Mouse (Mus musculus) lung, adult 18-20 months (tissue): Measurements from ENCODE around the gene Pi4kb.
A peak's percentile ranks its signal among the peaks of the same experiment; 100 is the strongest.

ENCODE experiments used
- DNase-seq, 2 experiments: peaks; one replicate each; pipeline ENCODE4 v3.0.0; 2022; ENCODE audit warnings: mixed read lengths in 2 of 2

Gene Pi4kb

DNA sequence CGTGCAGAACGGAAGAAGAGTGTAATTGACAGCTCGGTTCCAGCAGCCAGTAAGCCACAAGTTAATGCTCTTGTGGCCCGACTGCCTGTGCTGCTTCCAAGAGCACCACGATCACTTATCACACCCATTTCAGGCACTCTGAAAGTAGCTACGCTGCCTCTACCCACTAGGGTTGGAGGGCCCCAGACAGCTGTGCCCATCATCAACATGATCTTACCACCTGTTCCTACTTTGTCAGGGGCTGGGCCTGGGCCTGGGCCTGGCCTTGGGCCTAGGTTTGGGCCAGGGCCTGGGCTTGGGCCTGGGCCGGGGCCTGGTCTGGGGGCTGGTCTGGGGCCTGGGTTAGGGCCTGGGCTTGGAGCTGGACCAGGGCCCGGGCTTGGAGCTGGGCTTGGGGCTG is 16.2 kb upstream of the Pi4kb start:
- no peak for DNase-seq

DNA sequence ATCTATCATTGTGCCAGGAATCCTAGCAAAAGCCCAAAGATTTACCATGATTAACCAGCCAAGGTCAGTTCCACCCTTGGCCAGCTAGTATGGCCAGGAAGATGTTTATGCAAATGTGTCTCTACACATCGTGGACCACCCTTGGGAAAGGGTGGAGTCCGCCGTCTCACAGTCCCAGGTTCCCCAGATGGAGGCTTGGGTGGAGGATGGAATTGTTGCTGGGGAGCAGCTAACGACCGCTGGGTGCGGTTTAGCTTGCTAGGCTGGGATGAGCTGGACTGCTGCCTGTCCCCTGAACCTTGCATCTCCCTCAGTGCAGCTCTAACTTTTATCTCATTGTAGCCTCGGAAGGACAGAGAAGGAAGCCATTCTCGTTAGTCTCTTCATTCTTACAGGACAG is 14.7 kb upstream of the Pi4kb start:
- no peak for DNase-seq

DNA sequence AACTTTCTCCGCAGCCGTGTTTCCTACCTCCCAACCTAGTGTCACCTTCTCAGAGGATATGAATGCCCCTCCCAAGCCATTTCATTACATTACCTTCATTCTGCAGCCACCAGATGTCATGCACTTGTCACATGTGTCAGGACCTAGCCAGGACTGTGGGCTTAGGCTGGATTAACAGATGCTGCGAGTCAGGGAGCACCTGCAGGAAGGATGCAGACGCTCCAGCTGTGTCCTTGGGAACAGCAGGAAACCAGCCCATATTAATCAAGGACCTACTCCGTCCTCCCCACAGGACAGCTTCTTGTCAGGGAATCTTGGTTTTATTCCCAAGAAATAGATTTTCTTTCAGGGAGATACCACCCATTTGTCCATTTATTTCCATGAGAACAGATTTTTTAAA is 14.2 kb upstream of the Pi4kb start:
- DNase-seq = no peak

DNA sequence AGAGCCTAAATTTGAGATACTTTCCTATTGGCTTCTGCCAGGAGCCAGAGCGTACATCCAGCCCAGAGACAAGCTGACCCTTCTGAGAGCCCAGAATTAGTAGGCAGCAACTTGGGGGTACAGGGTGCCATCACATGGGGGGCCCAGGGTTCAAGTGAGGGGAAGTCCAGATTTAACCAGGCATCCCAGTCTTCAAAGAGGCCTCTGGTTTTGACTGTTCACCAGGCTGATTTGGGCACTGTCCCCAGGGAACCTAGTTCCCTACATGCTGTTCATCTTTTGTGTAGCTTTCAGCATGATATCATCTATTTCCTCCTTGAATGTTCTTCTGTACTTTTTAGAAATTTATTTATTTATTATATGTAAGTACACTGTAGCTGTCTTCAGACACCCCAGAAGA is 9.5 kb upstream of the Pi4kb start:
- no peak for DNase-seq

DNA sequence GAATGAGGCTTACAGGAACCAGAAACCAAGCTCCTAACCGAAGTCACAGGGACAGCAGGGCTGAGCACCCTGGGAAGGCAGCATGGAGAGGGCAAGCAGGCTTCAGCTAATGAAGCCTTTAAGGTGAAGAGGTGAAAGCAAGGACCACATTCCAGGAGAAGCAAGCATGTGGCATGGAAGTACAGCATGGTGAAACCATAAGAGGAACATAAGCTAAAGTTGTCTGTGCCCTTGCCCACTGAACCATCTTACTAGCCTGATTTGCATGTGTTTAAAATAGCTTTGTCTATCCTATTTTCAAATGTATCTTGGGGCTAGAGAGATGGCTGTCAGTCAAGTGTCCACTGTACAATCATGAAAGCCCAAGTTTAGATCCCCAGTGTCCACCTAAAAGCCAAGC is 8.7 kb upstream of the Pi4kb start:
- no peak for DNase-seq

DNA sequence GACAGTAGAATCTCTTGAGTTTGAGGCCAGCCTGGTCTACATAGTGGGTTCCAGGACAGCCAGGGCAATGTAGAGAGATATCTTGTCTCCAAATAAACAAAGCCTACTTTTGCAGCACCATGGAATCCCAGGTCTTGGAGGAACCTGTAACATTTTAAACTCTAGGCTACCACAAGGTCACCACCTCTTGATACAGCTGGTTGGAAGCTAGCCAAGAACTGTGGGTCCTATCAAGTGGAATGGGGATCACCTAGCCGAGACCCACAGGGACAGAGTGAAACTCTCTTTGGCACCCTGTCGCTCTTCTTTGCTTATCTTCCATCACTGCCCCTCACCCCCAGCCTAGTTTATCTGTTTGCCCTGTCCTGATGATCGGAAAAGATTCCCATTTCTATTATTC is 2.0 kb upstream of the Pi4kb start:
- DNase-seq = no peak

DNA sequence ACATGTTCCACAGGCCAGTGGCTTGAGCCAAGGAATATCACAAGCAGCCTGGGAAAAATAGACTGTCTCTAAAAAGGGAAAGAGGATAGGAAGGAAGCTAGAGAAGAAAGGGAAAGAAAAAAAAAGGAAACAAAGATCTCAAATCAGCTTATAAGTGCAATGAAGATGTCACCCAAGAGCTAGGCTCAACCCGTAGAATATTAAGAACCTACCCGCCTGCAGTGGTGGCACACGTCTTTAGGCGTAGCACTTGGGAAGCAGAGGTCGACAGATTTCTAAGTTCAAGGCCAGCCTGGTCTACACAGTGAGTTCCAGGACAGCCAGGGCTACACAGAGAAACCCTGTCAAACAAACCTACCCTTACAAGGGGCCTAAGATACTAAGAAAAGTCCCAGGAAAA is 911 bp upstream of the Pi4kb start:
- DNase-seq = no peak

DNA sequence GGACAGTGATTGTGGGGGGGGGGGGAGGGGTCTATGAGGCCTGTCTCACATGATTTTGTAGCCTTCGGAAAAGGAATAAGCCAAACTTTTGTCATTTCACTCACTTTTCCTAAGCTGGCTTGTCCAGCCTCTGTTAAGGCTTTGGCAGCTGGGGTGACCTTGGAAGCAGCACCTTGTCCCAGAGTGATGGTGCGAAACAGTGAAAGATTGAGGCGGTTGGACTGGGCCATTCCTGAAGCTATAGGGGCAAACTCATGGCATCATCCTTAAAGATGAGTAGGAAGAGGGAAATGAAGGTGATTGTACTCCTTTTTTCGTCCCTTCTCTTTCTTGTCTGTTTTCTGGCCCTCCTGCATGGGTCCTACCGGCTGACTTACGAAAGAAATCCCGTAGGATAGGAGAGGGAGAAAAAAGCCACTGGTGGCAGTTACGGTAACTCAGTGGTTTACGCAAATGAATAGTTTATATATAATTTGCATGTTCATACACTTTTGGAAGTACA is 454 bp upstream of the Pi4kb start:
- DNase-seq = no peak

DNA sequence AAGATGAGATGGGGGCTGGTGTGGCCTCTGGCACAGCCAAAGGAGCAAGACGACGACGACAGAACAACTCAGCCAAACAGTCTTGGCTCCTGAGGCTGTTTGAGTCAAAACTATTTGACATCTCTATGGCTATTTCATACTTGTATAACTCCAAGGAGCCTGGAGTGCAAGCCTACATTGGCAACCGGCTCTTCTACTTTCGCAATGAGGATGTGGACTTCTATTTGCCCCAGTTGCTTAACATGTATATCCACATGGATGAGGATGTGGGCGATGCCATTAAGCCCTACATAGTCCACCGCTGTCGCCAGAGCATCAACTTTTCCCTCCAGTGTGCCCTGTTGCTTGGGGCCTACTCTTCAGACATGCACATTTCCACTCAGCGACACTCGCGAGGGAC is 9.8 kb downstream of the Pi4kb start:
- peak; percentile 68 to 79 for DNase-seq

DNA sequence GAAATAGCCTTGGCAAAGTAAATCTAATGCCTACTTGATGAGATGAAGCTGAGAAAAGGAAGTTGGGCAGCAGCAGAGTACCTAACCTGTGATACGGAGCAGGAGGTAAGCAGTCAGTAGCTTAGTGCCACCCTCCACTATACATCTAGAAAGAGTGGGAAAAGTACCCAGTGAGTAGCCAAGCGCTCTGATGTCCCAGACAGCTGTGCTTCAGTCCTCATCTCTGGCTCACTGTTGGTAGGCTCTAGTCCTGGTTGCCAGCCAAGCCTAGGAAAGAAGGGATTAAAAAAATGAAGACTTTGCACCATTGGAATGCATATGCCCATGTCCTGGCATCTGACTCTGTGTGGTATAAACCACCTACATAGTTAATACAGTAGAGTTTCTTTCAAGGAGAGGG is 11.0 kb downstream of the Pi4kb start:
- no peak for DNase-seq

DNA sequence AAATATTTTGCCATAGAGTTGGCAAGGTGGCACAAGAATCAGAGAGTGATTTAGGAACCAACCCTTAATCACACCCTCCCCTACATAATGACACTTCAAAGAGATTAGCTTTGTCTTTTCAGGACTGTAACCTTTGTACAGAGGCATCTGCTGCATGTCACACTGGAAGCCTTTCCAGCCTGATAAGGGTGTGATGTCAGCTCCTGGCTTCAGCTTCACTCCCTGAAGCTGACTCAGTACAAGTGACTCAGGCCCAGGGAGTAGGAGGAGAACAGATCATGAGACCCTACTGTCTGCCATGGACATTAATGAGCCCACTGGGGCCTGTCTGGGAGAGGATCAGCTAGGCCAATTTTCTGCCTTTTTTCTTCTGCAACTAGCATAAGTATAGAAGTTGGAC is 13.0 kb downstream of the Pi4kb start:
- DNase-seq = peak; percentile 50 to 60

DNA sequence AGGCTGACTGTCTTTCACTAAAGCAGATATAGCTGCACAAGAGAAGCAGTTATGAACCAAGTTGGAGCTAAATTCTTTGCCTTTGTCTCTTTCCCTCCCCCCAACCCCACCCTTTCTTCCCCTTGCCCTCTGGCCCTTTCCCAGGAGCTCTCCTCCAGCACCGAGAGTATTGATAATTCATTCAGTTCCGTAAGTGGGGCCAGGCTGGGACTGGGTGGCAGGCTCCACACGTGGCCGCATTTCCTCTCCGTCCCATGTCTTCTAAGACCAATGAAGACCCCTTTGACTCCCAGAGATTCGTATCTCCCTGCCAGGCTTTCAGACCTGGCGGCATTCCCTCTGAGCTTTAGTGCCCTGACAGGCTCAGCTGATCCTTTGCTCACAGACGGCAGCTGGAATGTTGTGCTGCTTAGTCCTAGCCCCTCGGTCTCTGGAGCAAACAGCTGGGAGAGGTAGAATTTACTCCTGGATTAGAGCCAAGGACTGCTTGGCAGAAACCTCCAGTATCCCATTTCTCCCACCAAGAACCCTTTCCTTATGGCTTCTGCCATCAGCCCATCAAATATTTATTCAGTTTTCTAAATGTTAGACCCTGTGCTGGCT is 14.7 kb downstream of the Pi4kb start:
- DNase-seq = peak in 1 of 2 experiments; percentile 24

DNA sequence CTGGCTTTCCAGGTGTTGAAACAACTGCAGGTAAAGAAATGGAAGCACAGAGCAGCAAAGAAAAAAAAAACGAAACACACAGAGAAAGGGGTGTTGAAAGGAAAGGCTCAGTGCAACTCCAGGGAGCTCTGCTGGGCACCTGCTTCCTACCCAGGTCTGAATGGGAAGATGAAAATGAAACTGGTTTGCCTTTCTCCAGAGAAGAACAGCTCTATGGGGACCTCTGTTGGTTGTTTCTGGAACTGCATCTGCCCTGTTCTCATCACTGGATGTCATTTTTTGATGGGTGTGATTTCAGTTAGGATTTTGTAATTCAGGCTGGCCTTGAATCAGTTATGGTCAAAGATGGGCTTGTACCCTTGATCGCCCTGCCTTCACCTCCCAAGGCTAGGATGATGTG is 22.4 kb downstream of the Pi4kb start:
- peak; percentile 73 to 85 for DNase-seq

DNA sequence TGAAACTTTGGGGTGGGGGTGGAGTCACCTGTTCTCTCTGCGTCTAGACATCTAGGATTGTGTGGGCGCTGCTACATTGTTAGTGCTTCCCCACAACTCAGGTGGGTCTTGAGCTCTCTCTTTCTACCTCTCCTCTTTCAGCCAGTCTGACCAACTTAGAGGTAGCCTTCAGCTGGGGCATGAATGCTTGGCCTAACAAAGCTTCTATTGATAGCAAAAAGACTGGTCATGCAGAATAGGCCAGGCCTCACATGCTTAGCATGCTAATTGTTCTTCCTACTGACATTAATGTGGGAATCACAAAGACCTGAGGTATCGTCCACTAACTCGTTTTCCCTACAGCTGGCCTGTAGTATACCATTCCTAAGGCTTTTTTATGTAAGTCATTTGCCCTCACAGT is 28.0 kb downstream of the Pi4kb start:
- DNase-seq = no peak

DNA sequence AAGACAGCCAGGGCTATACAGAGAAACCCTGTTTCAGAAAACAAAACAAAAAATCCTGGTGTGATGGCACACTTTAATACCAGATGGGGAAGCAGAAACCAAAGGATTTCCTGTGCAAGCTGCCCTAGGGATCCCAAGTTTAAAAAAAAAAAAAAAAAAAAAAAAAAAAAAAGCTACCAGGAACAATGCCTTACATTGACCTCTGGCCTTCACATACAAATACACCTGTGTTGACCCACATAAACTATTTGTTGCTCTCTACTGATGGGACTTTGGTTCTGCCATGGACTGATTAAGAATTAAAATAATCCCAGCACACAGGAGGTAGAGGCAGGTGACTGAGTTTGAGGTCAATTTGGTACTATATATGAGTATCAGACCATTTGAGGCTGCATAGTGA is 28.7 kb downstream of the Pi4kb start:
- DNase-seq = no peak

DNA sequence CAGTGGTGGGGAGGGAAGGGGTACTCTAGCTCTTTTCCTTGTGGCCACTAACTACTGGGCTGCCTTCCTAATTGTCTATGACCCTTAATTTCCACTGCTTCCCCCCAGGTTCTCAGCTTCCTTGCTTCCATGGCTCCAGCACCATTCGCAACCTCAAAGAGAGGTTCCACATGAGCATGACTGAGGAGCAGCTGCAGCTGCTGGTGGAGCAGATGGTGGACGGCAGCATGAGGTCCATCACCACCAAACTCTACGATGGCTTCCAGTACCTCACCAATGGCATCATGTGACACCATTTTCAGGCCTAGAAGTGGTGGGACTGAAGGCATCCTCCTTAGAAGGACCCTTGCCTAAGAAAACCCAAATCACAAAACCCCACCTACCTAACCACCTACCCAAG is 31.1 kb downstream of the Pi4kb start:
- no peak for DNase-seq

DNA sequence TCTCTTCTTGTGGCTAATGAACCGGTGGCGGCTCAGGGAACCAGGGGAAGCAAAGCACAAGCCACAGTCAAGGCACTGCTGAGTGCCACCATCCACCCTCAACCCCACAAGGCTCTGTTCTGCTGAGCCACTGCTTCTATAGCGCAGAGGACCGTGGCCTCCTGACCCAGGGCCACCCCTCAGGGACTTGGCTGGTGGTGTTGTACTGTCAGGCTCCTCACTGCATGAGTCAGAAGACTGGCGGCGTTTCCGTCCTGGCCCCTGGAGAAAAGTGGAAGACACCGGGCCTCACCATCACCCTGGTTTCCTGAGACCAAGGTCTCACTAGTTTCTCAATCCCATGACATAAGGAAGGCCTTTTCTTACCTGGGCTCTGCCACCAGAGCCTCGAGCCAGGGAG is 33.2 kb downstream of the Pi4kb start:
- DNase-seq = no peak

DNA sequence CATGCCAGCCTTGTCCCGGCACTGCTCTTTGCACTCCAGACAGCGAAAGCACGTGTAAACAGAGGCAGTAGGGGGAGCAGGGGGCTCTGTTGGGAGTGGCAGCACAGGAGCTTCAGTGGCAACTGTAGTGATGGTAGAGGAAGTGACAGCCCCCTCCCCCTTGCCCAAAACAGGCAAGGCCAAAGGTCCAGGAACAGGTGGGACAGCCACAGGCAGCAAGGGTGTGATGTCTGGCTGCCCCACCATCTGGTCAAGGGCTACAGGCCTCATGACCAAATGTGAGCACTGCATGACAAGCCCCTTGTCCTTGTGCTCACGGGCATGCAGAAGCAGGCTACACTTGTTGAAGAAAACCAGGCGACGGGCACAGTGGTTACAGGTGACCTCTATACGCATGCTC is 35.9 kb downstream of the Pi4kb start:
- DNase-seq = no peak

DNA sequence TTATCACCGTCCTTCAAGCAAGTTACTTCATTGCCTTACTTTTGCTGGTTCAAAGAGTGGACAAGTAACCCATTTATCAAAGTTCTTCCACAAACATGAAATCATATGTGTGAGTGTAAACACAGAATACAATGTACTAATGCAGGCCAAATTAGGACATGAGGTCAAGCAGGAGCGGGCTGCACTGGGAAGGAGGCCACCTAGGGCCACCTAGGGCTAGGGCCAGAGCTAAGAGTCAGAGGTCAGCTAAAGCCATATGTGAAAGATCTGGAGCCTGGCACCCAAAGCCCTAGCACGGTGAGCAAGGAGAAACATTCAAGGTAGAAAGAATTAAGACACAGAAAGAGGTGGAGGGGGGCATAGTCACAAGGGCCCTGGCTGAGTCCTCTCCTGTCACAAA is 38.5 kb downstream of the Pi4kb start:
- DNase-seq = no peak

DNA sequence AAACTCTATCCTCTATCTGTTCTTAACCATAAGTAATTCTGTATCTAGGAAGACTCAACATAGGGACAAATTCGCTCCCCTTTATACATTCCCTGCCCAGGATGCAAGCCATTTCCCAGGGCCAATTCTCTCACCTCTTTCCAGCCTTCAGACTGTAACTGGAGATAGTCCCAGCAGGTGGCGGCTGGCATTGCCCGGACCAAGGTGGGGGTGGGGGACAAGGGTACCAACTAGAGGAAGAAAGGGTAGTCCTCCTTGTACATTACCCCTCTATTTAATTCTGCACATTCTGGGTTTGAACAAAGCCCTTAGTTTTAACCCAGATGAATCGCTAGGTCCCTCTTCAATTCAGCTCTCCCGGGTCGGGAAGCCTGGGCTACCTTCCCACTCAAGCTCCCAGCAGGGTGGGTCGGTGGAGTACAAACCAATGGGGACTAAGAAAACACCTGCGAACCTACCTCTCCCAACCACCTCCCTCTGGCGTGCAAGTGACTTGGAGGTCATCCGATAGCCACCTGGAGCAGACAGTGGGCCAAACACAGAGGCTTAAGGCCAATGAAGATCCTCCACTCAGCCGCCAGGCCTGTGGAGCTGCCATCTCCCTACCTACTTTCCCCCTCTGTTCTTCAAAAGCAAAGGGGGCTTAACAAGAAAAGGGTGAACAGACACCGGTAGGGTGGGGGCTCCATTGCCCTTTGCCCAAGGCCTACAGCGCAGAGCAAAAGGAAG is 39.3 kb downstream of the Pi4kb start:
- DNase-seq = peak in 1 of 2 experiments; percentile 12

DNA sequence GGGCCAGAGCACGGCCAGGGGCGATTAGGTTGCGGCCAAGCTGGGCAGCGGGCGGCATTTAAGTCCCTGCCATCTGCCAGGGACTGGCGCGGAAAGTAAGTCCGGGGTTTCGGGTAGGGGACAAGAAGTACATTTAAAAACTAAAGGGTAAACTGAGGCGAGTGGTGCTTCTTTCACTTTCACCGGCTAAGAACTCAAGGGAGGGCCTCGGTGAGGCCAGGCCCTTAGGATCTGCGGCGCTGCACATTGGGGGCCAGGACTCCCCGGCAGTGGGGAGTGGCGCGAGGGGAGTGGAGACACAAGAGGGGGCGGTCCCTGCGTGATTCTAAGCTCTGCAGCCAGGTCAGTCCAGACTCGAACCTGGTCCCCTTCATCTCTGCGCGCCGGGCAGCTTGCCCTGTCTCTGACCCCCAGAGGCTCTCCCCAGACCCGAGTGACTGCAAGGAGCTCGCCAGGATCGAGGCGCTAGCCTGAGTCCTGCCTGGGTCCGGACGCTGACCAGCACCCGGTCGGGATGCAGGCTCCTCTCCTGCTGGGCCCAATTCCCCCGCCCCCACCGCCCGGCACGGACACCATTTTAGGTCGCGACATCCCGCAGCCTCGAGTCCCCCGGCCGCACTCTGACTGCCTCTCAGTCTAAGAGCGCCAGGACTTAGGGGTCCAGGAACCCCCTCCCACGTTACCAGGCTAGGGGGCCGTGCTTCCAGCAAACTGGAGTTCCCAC is 40.1 kb downstream of the Pi4kb start:
- DNase-seq = peak; percentile 68 to 71

DNA sequence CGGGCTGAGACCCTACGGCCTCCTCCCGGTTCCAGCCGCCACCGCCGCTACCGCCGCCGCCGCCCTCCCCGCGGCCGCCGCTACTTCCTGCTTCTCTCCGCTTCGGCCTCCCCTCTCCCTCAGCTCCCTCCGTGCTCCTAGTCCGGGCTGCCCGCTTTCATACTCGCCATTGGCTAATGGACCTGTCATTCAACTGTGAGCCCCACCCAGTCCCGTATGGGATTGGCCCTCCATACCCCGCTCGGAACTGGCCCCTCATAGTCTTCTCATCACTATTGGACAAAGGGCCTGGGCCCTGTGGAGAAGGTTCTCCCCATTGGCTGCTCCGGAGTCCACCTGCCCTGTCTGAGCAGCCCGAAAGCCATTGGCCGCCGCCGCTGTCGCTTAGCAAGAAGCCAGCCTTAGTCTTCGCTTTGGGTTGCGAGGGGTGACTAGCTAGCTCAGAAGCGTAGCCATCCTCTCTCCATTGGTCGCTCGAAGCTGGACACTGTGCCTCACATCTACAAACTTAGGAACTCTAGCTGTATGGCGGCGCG is 40.9 kb downstream of the Pi4kb start, which contains the start of gene Zfp687:
Zfp687 (minus strand) TSS at position 112 of the 536 bp plus-strand sequence.
- DNase-seq = peak; percentile 100

DNA sequence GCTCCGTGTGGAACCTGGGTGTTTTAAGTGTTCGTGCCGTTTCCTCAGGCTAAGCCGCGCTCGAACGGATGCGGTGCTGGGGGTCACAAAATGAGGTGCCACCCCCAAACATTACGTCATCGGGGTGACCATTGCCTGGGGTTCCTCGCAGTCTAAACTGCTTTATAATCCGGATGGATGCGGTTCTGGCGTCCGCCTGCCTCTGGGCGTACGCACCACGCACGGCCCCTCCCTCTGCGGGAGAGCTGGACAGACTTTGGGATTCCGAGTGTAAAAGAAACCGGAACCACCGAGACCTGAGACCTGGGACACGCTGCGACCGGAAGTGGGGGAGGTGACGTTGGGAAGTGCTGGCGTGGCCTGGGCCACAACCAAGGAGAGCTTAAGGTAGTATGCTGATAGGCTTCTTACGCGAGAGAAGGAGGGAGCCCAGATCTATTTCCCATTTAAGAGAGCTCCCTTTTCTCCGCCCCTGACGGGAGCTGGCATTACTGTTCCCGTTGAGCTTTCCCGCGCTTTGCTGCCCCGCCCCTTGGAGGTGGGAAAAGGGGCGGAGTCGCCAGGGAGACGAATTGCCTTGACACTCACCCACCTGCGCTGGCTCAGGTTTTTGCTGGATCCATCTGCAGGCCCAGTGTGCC is 41.5 kb downstream of the Pi4kb start:
- DNase-seq = peak; percentile 97 to 98
